Mouse (Mus musculus) c-Kit-positive CD71-positive TER-119-positive erythroid progenitor cells, embryonic 14.5 days (primary cell): Measurements from ENCODE around the gene Hoxb9.

ENCODE experiments used
- DNase-seq: peaks from one replicate; pipeline ENCODE4 v3.0.0-alpha.2; 2013; ENCODE audit warnings: low spot score

Hoxb9 gene

DNA sequence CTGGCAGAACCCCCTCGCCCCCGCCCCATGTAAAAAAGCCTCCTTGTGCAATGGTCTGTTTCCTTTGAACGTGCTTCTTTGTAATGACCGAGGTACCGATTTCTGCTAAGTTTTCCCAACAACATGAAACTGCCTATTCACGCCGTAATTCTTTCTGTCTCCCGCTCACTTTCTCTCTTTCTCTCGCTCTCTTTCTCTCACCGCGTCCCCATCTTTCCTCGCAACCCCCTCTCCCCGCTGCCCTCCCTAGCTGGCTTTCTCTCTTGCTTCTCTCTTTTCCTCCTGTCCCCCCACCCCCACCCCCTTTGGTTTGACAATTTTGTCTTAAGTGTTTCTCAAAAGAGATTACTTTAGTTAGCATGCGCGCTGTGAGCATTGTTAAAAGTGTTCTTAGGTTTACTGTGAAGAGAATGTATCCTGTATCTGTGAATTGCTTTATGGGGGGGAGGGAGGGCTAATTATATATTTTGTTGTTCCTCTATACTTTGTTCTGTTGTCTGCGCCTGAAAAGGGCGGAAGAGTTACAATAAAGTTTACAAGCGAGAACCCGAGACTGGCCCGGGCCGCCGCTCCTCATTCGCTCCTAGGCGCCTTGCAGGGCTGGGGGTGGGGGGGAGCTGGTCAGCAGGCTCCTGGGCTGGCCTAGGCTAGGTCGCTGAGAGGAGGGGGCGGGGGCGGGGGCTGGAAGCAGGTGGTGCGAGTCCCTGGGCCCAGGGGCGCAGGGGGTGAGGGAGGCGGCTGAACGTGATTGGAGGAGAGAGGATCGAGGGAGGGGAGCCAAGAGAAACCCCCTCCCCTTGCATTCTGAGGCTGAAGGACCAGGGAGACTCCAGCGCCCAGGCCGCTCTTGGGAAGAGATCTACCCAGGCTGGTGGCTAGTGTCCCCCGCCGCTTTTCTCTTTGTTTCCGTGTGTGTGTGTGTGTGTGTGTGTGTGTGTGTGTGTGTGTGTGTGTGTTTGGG lies 13.8 kb downstream of the Hoxb9 start:
- no peak for DNase-seq

GRCm38 (mm10) chr11:96285771-96286738 lies 14.8 kb downstream of the Hoxb9 start, which contains the start of gene Hoxb7:
Gene Hoxb7, plus strand, starts transcription at chr11:96286623.
- no peak for DNase-seq

DNA sequence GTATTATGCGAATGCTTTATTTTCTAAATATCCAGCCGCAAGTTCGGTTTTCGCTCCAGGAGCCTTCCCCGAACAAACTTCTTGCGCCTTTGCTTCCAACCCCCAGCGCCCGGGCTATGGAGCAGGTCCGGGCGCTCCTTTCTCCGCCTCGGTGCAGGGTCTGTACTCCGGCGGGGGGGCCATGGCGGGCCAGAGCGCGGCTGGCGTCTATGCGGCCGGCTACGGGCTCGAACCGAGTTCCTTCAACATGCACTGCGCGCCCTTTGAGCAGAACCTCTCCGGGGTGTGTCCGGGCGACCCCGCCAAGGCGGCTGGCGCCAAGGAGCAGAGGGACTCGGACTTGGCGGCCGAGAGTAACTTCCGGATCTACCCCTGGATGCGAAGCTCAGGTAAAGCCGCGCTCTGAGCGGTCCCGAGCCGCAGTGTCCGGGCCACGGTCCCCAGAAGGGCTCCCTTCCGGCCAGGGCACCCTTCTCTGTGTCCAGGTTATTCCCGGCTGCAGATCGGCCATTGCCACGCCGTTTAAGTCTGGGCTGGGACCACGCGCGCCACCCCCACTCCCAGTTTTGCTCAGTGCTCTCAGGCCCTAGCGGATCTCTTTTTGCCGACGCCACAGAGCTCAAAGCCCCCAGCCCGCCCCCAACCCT lies 15.6 kb downstream of the Hoxb9 start:
- no peak for DNase-seq

GRCm38 (mm10) chr11:96287411-96287810 lies 16.2 kb downstream of the Hoxb9 start:
- DNase-seq: no peak

GRCm38 (mm10) chr11:96288455-96289221 lies 17.4 kb downstream of the Hoxb9 start:
- DNase-seq: no peak

DNA sequence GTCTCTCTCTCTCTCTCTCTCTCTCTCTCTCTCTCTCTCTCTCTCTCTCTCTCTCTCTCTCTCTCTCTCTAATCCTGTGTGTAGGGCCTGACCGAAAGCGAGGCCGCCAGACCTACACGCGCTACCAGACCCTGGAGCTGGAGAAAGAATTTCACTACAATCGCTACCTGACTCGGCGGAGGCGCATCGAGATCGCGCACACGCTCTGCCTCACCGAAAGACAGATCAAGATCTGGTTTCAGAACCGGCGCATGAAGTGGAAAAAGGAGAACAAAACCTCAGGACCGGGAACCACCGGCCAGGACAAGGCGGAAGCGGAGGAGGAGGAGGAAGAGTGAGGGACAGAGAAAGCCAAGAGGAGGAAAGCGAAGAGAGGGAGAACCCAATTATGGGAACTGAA lies 18.0 kb downstream of the Hoxb9 start:
- DNase-seq: no peak

- no peak for DNase-seq
Measured at GRCm38 (mm10) chr11:96289837-96290236, 18.6 kb downstream of the Hoxb9 start.

- DNase-seq: no peak
Measured at GRCm38 (mm10) chr11:96290705-96291355, 19.6 kb downstream of the Hoxb9 start.

DNA sequence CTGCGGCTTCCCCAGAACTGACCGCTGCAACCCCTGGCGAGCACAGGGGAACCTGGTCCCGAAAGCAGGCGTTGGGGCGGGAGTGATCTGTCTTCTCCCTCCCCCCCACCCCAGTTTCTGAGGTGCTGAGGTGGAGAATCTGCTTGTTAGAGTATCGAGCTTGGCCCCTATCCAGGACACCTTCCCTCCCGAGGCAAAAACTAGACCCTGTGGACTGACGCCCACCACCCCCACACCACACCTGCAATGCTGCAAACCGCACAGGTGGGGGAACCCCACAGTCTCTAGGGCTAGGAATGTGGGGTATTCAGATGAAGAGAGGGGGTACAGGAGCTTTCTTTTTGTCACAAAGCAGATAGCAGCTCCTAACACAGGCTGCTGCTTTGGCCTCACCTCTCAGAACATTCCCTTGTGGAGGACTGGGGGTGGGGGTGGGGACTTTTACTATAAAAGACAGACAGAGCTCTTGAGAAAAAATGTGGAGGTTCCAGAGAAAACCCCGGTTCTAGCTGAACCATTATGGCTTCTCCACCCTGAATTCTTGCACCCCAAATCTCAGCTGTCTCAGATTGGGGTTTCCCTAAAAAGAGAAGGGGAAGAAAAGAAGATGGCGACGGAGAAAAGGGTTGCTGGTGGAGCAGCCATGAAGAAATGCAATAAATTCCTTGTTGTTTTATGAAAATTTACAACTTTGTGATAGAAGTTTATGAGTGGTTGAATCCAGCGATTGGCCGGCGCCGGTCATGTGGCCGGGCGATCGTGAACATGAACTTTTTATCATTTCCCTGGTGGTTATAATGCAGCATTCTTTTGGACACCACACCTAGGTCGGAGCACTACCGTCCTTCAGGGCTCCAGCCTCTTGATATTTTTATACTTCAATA lies 20.7 kb downstream of the Hoxb9 start, which contains the start of gene Hoxb6:
Hoxb6 (plus strand) TSS at position 796 of the 884 bp plus-strand sequence.
- DNase-seq: no peak

DNA sequence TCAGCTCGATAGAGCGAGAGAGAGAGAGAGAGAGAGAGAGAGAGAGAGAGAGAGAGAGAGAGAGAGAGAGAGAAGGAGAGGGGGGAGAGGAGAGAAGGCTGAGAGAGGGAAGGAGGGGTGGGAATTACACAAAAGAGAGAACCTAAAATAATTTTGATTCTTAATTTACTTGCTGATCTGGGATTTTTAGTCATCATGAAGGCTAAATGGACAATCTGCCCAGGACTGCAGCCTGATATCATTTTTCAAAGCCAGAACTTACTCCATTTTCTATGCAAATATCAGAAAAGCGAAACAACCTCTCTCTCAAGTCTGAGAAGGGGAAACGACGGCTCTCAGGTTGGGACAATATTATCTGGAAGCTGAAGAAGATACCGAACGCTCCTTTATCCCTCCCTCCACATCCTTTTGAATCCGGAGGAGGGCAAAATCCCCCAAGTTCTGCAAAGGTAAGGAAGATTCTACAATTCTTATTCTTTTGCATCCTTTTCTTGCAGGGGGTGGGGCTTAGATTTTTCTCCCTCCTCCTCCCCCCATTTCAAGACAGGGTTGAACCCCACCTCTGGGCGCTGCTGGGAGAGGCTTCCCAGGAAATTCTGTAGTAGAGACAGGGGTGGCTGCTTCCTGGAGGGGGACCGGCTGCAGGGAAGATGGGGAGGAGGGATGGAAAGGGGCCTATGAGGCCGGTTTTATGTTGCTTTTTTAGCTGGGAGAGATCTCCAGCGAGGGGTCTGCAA lies 21.5 kb downstream of the Hoxb9 start:
- no peak for DNase-seq

GRCm38 (mm10) chr11:96293302-96293921 lies 22.2 kb downstream of the Hoxb9 start:
- DNase-seq: no peak

GRCm38 (mm10) chr11:96294245-96295091 lies 23.2 kb downstream of the Hoxb9 start:
- peak; percentile 23 for DNase-seq

DNA sequence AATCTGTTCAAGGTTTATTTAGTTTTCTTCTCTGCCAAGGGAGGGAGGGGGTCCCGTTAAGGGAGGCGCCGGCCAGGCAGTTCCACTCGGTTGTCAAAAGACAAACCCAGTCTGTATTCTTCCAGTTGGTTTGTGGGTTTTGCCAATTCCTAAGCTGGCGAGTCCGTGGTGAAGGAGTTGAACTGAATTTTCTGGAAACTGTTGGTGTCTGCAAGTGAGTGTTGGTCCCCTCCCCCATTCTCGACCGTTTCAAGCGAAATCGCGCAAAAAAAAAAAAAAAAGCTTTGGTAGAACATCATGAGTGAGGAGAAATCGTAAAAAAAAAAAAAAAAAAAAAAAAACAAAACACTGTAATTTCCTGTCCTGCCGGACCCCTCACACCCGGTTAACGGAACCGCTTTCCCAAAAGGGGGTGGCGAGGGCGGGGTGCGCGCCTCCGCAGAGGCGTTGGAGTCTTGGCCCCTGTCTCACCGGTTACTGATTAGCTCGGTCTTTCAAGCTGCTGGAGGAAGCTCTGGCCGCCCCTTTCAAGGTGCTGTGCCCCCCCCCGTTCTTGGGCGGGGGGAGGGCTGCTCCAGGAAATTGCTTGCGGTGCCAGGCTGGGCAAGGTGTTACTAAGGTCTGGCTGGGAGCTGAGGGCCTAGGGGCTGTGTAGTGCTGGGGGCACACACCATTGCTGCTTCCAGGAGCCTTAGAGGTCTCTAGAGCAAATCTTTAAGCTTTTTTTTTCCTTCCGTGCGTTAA lies 24.0 kb downstream of the Hoxb9 start:
- no peak for DNase-seq

- no peak for DNase-seq
Measured at GRCm38 (mm10) chr11:96296997-96297396, 25.7 kb downstream of the Hoxb9 start.

GRCm38 (mm10) chr11:96297428-96297827 lies 26.2 kb downstream of the Hoxb9 start:
- DNase-seq: no peak

GRCm38 (mm10) chr11:96297968-96298635 lies 26.8 kb downstream of the Hoxb9 start:
- no peak for DNase-seq
